Mouse (Mus musculus): ENCODE results near the gene Fcor.

- TF ChIP-seq CTCF (IDR thresholded peaks at IDR 0.05; ENCODE audit: borderline replicate concordance, extremely low read depth, insufficient read depth, insufficient read length) (no peak), POLR2A (IDR thresholded peaks at IDR 0.05; ENCODE audit: borderline replicate concordance, extremely low read depth, insufficient read depth, insufficient read length, poor library complexity, severe bottlenecking) (no peak)
Observed at GRCm38 (mm10) chr8:3685422-3685821, 13.3 kb upstream of the Fcor start.

Data from brain, embryonic 14.5 days (tissue).